Mouse (Mus musculus) megakaryocyte progenitor cell, adult 5-6 weeks (primary cell): Measurements from ENCODE around the gene Zfp568. TPM values are rescaled to one million over a fixed set of nuclear protein-coding genes. Genes with fewer than 3 reads are reported as not detected.

Experiments
- ATAC-seq: replicated peaks from 2 replicates; pipeline ENCODE4 v1.8.0; 2016; ENCODE audit warnings: mild to moderate bottlenecking, moderate TSS enrichment, inconsistent platforms; ENCODE audit not compliant: poor library complexity
- total RNA-seq, 2 experiments: library from RNA; stranded (forward) in 1 of 2; stranded (reverse) in 1 of 2; fragments of 157-497, 149-512 nt in 1 of 2; fragments of 200-1000 nt in 1 of 2; gene quantifications; 2 replicates each; pipeline versions ENCODE4 v1.2.3 to v1.2.4; 2015 to 2017

The Zfp568 gene
- total RNA-seq (2015): 17.2 and 22.3 TPM in 2 replicates
- 38.4 and 53.5 TPM in 2 replicates for total RNA-seq (2017)

GRCm38 (mm10) chr7:29983690-29984380, at the start of gene Zfp568:
Gene Zfp568, plus strand, starts transcription at chr7:29983955.
- ATAC-seq: peak; percentile 94

- ATAC-seq: no peak
These were observed 44.9 kb upstream of the Zfp568 start for GRCm38 (mm10) chr7:29938856-29939255.

DNA sequence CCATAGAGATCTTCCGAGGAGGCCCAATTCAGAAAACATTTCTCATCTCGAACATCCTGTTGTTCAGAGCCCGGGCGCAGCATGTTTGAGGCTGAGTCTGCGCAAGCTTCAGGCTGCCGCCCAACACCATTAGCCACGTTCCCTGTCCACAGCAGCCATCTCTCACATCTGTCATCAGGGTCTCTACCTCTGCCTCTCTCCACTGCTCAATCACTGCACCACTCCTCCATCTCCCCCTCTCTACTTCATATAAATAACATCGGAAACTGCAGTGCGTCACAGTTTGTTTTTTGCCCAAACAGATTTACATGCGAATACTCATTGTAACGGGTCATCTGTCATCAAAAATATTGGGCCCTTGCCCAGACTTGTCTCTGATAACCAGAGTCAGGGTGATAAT, 42.7 kb upstream of the Zfp568 start:
- no peak for ATAC-seq

GRCm38 (mm10) chr7:29942740-29943139, 41.0 kb upstream of the Zfp568 start:
- ATAC-seq: no peak

DNA sequence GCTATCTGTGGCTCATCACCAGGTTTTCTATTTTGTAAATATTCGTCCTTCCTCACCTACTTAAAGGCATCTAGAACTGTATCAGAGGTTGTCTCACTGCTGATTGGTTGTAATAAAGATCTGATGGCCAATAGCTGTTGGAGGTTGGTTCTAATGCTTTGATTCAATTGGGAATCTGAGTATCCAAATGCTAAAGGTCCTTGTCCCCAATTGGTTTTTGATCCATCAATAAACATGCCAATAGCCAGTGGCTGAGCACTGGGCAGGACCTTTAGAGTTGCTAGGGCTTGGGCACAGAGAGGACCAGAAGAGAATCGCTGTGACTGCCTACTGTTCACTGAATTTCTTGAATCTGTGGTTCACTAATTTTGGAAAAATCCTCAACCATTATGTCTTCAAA, 40.0 kb upstream of the Zfp568 start:
- ATAC-seq: no peak

- ATAC-seq: no peak
These were observed 39.6 kb upstream of the Zfp568 start for GRCm38 (mm10) chr7:29944201-29944600.

GRCm38 (mm10) chr7:29953086-29953485, 30.7 kb upstream of the Zfp568 start:
- no peak for ATAC-seq

- peak; percentile 74 for ATAC-seq
These were observed 30.0 kb upstream of the Zfp568 start, which contains the start of gene Zfp74 for GRCm38 (mm10) chr7:29953513-29954401. Gene Zfp74, minus strand, starts transcription at chr7:29954089.

DNA sequence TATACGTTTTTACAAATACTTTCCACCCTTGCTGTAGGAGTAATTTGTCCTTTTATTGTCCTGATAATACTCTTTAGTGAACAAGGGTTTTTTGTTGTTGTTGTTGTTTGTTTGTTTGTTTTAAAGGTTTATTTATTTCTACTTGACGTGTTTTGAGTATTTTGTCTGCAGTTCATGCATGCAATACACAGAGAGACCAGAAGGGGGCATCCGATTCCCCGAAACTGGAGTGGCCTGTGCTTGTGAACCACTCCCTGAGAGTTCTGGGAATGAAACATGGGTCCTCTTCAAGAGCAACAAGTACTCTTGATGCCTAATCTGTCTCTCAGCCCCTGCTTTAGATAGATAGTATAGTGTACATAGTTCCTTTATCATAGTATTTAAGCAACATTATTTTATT, 29.0 kb upstream of the Zfp568 start:
- peak; percentile 51 for ATAC-seq

GRCm38 (mm10) chr7:29956257-29956656, 27.5 kb upstream of the Zfp568 start:
- ATAC-seq: no peak

DNA sequence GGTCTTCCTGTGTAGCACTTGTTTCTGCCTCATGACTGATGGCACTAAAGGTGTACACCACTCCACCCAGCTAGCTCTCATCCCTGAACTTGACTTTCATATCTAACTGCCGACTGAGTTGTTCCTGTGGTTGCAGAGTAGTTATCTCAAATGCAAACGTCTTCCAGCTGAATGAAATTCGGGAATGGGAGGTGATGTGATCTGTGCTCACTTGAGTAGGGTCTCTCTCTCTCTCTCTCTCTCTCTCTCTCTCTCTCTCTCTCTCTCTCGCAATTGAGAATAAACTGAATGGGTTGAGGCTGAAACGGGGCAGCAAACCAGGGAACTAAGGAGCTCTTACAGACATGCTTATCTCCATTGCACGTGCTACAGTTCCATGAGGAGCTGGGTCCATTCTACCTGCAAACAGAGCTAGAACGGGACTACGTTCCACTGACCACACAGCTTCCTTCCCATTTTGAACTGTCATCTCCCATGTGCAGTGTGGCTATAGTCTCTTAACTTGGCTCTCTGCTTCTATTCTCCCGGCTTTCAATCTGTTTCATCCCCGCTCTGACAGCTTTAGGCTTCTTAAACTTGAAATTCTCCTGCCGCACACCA, 25.5 kb upstream of the Zfp568 start:
- ATAC-seq: no peak

GRCm38 (mm10) chr7:29959004-29959403, 24.8 kb upstream of the Zfp568 start:
- no peak for ATAC-seq

DNA sequence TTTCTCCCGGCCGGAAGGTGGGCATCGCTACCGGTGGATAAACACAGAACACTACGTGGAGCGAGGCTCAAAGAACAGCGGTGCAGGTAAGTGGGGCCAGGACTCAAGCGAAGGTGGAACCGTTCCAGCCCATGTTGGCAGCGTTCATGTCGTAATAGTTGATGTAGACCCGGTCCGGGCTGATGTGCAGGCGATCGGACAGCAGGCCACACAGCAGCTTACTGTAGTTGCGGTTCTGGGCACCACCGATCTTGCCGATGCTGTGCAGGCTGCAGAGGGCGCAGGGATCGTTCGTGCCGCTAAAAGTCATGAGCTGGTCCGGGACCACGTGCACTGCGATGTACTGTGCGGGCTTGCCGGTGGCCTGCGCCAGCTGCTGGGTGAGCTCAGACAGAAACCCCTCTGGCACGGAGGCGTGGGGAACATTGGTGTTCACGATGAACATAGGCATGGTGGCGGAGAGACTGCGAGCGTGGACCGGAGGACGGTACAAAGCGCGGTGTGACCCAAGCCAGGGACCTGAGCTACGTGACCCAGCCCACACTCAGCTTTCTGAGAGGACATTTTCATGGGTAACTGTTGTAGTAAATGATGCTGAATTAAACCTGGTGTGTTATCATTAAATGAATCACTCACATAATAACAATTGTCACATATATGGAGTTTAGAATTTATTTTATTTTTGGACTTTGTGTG, 18.5 kb upstream of the Zfp568 start:
- ATAC-seq: peak; percentile 73

GRCm38 (mm10) chr7:29970686-29971085, 13.1 kb upstream of the Zfp568 start:
- ATAC-seq: no peak

GRCm38 (mm10) chr7:29980761-29981160, 3.0 kb upstream of the Zfp568 start:
- no peak for ATAC-seq

- ATAC-seq: no peak
These were observed 2.3 kb upstream of the Zfp568 start for GRCm38 (mm10) chr7:29981455-29981854.

GRCm38 (mm10) chr7:29981860-29982259, 1.9 kb upstream of the Zfp568 start:
- ATAC-seq: no peak

GRCm38 (mm10) chr7:29982341-29982740, 1.4 kb upstream of the Zfp568 start:
- ATAC-seq: no peak

GRCm38 (mm10) chr7:29982931-29983330, 824 bp upstream of the Zfp568 start:
- ATAC-seq: peak; percentile 26; the same call in 1 of the 2 replicates

GRCm38 (mm10) chr7:29983340-29983689, 440 bp upstream of the Zfp568 start:
- peak; percentile 35; the same call in 1 of the 2 replicates for ATAC-seq

DNA sequence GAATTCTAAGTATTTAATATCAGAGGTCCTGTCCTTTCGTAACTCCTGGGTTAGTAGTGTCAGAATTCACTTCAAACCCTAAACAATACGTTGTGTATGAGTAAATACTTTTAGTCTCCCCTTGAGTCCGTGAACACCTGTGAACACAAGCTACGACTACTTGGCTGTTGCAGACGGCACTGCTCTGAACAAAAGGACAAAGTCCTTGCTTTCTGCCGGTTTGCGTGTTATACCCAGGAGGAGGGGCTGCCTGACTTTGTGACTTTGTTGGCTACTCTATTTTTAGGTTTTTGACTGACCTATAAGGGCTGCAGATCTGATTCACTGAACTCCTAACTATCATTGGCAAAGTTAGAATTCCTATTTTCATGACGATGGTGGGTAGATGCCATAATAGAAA, 2.3 kb downstream of the Zfp568 start:
- no peak for ATAC-seq
